Mouse (Mus musculus): ENCODE results near the gene Cpeb4. TPM values are rescaled to one million over a fixed set of nuclear protein-coding genes. Genes with fewer than 3 reads are reported as not detected.

The Cpeb4 gene
- total and polyA plus RNA-seq, 3 experiments = 13.8 to 23.9 (median 20.1) TPM

DNA sequence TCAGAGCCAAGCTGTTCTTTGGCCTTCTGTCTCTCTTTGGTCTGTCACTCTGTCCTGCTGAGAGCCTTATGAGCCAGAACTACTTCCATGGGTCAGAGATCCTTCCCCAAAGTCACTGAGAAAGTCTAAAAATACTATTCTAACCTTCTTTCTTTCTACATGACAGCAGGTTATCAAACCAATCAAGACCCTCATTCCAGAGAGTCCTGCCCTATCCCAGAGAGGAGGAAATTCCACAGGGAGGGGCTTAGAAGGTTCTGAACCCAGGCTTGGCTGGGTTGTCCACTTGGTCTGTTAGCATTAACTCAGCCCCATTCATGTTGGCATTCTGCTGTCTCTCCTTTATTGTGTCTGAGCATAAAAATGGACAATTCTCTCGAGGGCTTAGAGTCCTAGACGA is 38.5 kb upstream of the Cpeb4 start:
- Histone ChIP-seq H3K36me3 (replicated peaks in 1 of 2; ENCODE audit: control insufficient read depth in 1 of 2, insufficient read depth in 1 of 2, low read length in 1 of 2) (no peaks in the 10 kb centered on the region), H3K9ac (ENCODE audit: insufficient read depth, low read depth) (no peak overlapping the region), H3K9me3 (replicated peaks; ENCODE audit: low read length) (no peaks in the 10 kb centered on the region), H3K4me1 (ENCODE audit: control insufficient read depth in 1 of 2, insufficient read depth in 2 of 2) (peaks cover 8 to 34% of the 10 kb centered on the region in 2 experiments; a peak in 3 of 4 replicates), H3K27ac (ENCODE audit: insufficient read depth, low read depth) (no peak overlapping the region), H3K27me3 (replicated peaks) (no peaks in the 10 kb centered on the region), H3K79me2 (replicated peaks; ENCODE audit: control insufficient read depth, extremely low read depth, insufficient read depth, poor library complexity, severe bottlenecking) (no peaks in the 10 kb centered on the region), H3K4me3 (replicated peaks in 1 of 3; ENCODE audit: low read depth in 2 of 3, low read length in 2 of 3, poor library complexity in 1 of 3) (no peak overlapping the region), H3K4me2 (ENCODE audit: insufficient read depth, low read depth, poor library complexity, severe bottlenecking) (no peak overlapping the region)
- in situ Hi-C loops (cut with MboI; ENCODE audit: low pct_ligation_motif_present, low pct_unique_long_range_greater_than_20kb, low sequenced_read_pairs) = no loop called here
- no peak for DNase-seq (ENCODE audit: extremely low read depth)
- dilution Hi-C loops (cut with MboI; ENCODE audit: extremely low pct_ligation_motif_present, extremely low pct_unique_long_range_greater_than_20kb, low sequenced_read_pairs) = no loop called here
- TF ChIP-seq IRF4 (IDR thresholded peaks at IDR 0.05; ENCODE audit: low read depth, low read length) (no peak), ELF1 (IDR thresholded peaks at IDR 0.05; ENCODE audit: low read depth, low read length) (no peak), ETS1 (conservative IDR thresholded peaks at IDR 0.05; ENCODE audit: low read depth, low read length) (no peak), TBP (conservative IDR thresholded peaks at IDR 0.05; ENCODE audit: low read depth, low read length) (no peak), RAD21 (IDR thresholded peaks at IDR 0.05; ENCODE audit: low read depth, low read length) (no peak)

DNA sequence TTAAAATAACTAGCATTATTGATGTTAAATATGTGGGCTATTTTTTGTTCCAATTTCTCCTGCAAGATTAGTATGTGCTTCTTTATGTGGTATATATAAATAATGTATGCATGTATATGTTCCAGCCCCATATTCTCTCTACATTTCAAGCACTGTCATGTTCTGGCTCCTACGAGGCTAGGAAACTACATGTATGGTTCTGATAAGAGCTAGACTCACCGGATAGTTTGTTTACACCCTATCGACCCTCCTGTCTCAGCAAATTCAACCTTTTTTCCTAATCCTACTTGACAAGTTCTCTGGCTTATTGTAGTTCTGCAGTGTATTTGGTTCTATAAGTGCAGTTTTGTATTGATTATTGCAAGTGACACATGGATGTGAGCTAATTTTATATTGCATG is 36.7 kb upstream of the Cpeb4 start:
- TF ChIP-seq SMC3 (IDR thresholded peaks at IDR 0.05; ENCODE audit: low read depth, low read length) = no peak
- no peak for TF ChIP-seq UBTF (IDR thresholded peaks at IDR 0.05; ENCODE audit: low read depth, low read length)
- TF ChIP-seq PAX5 (IDR thresholded peaks at IDR 0.05; ENCODE audit: low read length) = no peak
- TF ChIP-seq E2F4 (IDR thresholded peaks at IDR 0.05; ENCODE audit: insufficient replicate concordance, low read depth, low read length) = no peak
- TF ChIP-seq ETS1 (conservative IDR thresholded peaks at IDR 0.05; ENCODE audit: low read depth, low read length) = no peak
- no peak for TF ChIP-seq USF2 (conservative IDR thresholded peaks at IDR 0.05; ENCODE audit: low read depth, low read length)
- no peak for TF ChIP-seq HCFC1 (IDR thresholded peaks at IDR 0.05; ENCODE audit: low read depth, low read length)
- TF ChIP-seq NELFE (IDR thresholded peaks at IDR 0.05; ENCODE audit: low read depth, low read length) = no peak
- no peak for TF ChIP-seq SIN3A (IDR thresholded peaks at IDR 0.05; ENCODE audit: low read length)
- no peak for TF ChIP-seq MEF2A (IDR thresholded peaks at IDR 0.05; ENCODE audit: borderline replicate concordance, low read depth, low read length)
- no peak for TF ChIP-seq NRF1 (IDR thresholded peaks at IDR 0.05; ENCODE audit: low read depth, low read length)
- TF ChIP-seq TBP (conservative IDR thresholded peaks at IDR 0.05; ENCODE audit: low read depth, low read length) = no peak
- no peak for TF ChIP-seq RCOR1 (conservative IDR thresholded peaks at IDR 0.05; ENCODE audit: low read depth, low read length)
- TF ChIP-seq ZC3H11A (IDR thresholded peaks at IDR 0.05; ENCODE audit: low read depth, low read length) = no peak
- TF ChIP-seq MAZ (IDR thresholded peaks at IDR 0.05; ENCODE audit: low read depth, low read length) = no peak
- TF ChIP-seq POLR2AphosphoS2 (IDR thresholded peaks at IDR 0.05; ENCODE audit: low read depth, low read length) = no peak
- Histone ChIP-seq H3K27ac (ENCODE audit: insufficient read depth, low read depth) (no peak overlapping the region), H3K79me2 (replicated peaks; ENCODE audit: control insufficient read depth, extremely low read depth, insufficient read depth, poor library complexity, severe bottlenecking) (no peaks in the 10 kb centered on the region), H3K36me3 (replicated peaks in 1 of 2; ENCODE audit: control insufficient read depth in 1 of 2, insufficient read depth in 1 of 2, low read length in 1 of 2) (no peaks in the 10 kb centered on the region), H3K9ac (ENCODE audit: insufficient read depth, low read depth) (no peak overlapping the region), H3K4me2 (ENCODE audit: insufficient read depth, low read depth, poor library complexity, severe bottlenecking) (no peak overlapping the region), H3K27me3 (replicated peaks) (no peaks in the 10 kb centered on the region), H3K9me3 (replicated peaks; ENCODE audit: low read length) (no peaks in the 10 kb centered on the region), H3K4me1 (ENCODE audit: control insufficient read depth in 1 of 2, insufficient read depth in 2 of 2) (peaks cover 9 to 37% of the 10 kb centered on the region in 2 experiments; a peak in 3 of 4 replicates), H3K4me3 (replicated peaks in 1 of 3; ENCODE audit: low read depth in 2 of 3, low read length in 2 of 3, poor library complexity in 1 of 3) (no peak overlapping the region)
- in situ Hi-C loops (cut with MboI; ENCODE audit: low pct_ligation_motif_present, low pct_unique_long_range_greater_than_20kb, low sequenced_read_pairs) (no loop called here), dilution Hi-C loops (cut with MboI; ENCODE audit: extremely low pct_ligation_motif_present, extremely low pct_unique_long_range_greater_than_20kb, low sequenced_read_pairs) (no loop called here)
- DNase-seq (ENCODE audit: extremely low read depth) = no peak
